Mouse (Mus musculus): ENCODE results near the gene Taf12.

DNA sequence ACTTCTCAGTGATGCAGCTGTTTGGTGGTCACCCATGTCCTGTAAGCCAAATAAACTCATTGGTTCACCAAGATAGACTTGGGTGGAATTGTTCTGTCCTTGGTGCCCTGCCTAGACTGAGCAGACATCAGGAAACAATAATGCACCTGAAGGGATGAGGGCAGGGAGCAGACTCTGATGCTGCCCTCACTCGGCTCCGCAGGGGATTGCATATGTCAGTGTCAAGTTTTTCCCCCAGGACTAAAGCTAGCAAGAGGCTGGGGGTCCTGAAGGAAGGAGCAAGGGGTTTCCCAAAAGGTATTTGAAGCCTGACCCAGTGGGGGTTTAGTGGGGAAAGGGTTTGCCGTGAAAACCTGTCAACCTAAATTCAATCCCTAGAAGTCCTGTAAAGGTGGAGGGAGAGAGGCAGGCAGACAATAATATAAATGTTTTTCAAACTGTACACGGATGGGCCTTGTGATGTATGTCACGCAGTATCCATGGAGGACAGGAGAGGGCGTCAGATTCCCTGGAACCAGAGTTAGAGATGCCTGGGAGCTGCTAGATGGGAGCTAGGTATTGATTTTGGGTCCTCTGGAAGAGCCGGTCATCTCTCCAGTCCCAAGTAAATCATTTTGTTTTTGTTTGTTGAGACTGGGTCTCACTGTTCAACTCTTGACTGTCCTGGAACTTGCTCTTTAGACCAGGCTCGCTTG, 21.7 kb downstream of the Taf12 start:
- no peak for TF ChIP-seq CTCF (IDR thresholded peaks at IDR 0.05; ENCODE audit: control insufficient read depth, insufficient read depth, low read length)
- TF ChIP-seq POLR2A (IDR thresholded peaks at IDR 0.05; ENCODE audit: borderline replicate concordance, control insufficient read depth, low read depth, low read length): no peak
